Mouse (Mus musculus) liver, embryonic 14.5 days (tissue): ENCODE measurements around the gene Tmprss13. TPM values are rescaled to one million over a fixed set of nuclear protein-coding genes. Genes with fewer than 3 reads are reported as not detected.

Source experiments
- ATAC-seq: fragments of 200-750 bp; cut with Nextera tagmentation; 2 replicates; pipeline ENCODE4 v1.8.0; 2017; ENCODE audit warnings: moderate number of reproducible peaks, mild to moderate bottlenecking, moderate library complexity; ENCODE audit not compliant: insufficient read depth
- DNase-seq, 3 experiments: peaks; one replicate each; pipeline ENCODE4 v3.0.0-alpha.2; 2012 to 2013; ENCODE audit warnings: low read depth in 3 of 3, low spot score in 3 of 3
- H3K27ac ChIP-seq: fragments of 300-500 bp; sonication (generic); 2 replicates; pipeline ENCODE4 v1.5.1; 2014; ENCODE audit warnings: moderate library complexity, mild to moderate bottlenecking, control low read depth, inconsistent platforms
- H3K27me3 ChIP-seq: fragments of 300-500 bp; sonication (generic); 2 replicates; pipeline ENCODE4 v1.6.1; 2014; ENCODE audit warnings: mild to moderate bottlenecking, low read length, moderate library complexity; ENCODE audit not compliant: control insufficient read depth, insufficient read depth
- H3K36me3 ChIP-seq: fragments of 300-500 bp; sonication (generic); replicated peaks from 2 replicates; pipeline ENCODE4 v1.6.1; 2014; ENCODE audit warnings: low read depth; ENCODE audit not compliant: control insufficient read depth, insufficient read depth
- H3K4me1 ChIP-seq, 2 experiments: fragments of 200-500 bp in 1 of 2; fragments of 300-500 bp in 1 of 2; sonication (generic) in 1 of 2; replicated peaks; 2 replicates each; pipeline ENCODE4 v1.6.1; 2012 to 2014; ENCODE audit warnings: antibody characterized with exemption in 1 of 2, inconsistent platforms in 1 of 2, low read length in 1 of 2; ENCODE audit not compliant: control insufficient read depth in 2 of 2, insufficient read depth in 2 of 2
- H3K4me2 ChIP-seq: fragments of 300-500 bp; sonication (generic); 2 replicates; pipeline ENCODE4 v1.6.1; 2014; ENCODE audit warnings: low read depth, mild to moderate bottlenecking, control low read depth, moderate library complexity
- H3K4me3 ChIP-seq, 2 experiments: fragments of 200-500 bp in 1 of 2; fragments of 300-500 bp in 1 of 2; sonication (generic) in 1 of 2; 2 replicates each; pipeline ENCODE4 v1.5.1; 2012 to 2014; ENCODE audit warnings: low read depth in 2 of 2, low read length in 2 of 2, mild to moderate bottlenecking in 2 of 2, control low read depth in 1 of 2, inconsistent platforms in 1 of 2, moderate library complexity in 1 of 2; ENCODE audit not compliant: insufficient read depth in 1 of 2
- H3K9ac ChIP-seq: fragments of 300-500 bp; sonication (generic); replicated peaks from 2 replicates; pipeline ENCODE4 v1.6.1; 2014; ENCODE audit warnings: mild to moderate bottlenecking, control low read depth, moderate library complexity
- H3K9me3 ChIP-seq: fragments of 300-500 bp; sonication (generic); 2 replicates; pipeline ENCODE4 v1.6.1; 2016; ENCODE audit warnings: low read length, mixed read lengths; ENCODE audit not compliant: control insufficient read depth
- CTCF ChIP-seq: IDR thresholded peaks from 2 replicates; pipeline ENCODE4 v1.5.1; 2016; ENCODE audit warnings: antibody characterized with exemption, low read depth, control low read depth
- EP300 ChIP-seq: IDR thresholded peaks from 2 replicates; pipeline ENCODE4 v1.6.1; 2016; ENCODE audit warnings: antibody characterized with exemption, low read depth
- WGBS: fragments of 180-500 bp; shearing (Covaris S2); extraction: QIAGEN DNeasy Blood & Tissue Kit; methylation state at CpG from one replicate; pipeline ENCODE4 v1.1.7; 2014; ENCODE audit not compliant: insufficient replicate concordance; 5-methylcytosine and 5-hydroxymethylcytosine counted together
- polyA plus RNA-seq, 2 experiments: library from polyadenylated mRNA; depleted of rRNA in 1 of 2; stranded (reverse) in 1 of 2; unstranded in 1 of 2; fragments of >200 nt; fragmentation: Nextera tagmentation in 1 of 2; extraction: Ambion mirVana in 1 of 2; gene quantifications; 2 replicates each; pipeline versions ENCODE4 v1.2.1 to v1.2.3; 2012 to 2014

Gene Tmprss13
- polyA plus RNA-seq, 2 experiments, result not detected

DNA sequence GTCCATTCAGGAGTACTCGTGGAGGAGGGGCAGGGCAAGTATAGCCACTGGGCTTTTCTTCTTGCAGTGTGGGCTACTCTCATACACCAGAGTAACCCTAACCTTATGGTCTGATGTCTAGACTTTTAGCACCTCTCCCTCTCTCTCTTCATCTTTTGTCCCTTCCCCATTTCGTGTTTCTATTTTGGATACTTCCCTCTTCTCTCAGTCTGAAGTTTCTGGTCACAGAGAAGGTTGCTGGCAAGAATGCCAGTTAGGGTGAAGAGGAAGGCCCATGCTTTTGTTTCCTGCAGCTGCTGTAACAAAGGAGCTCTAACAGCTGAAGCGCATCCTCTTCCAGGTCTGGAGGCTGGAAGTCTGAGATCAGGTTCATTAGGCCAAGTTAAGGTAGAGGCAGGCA, 38.0 kb upstream of the Tmprss13 start:
- ATAC-seq (no peak), DNase-seq (no peak)
- TF ChIP-seq CTCF (no peak), EP300 (no peak)
- no peaks in the 10 kb centered on the region for H3K9me3 ChIP-seq
- no peak overlapping the region for H3K9ac ChIP-seq
- H3K27me3 ChIP-seq, result no peaks in the 10 kb centered on the region
- no peak overlapping the region for H3K27ac ChIP-seq
- WGBS, result 26% methylated on average over 3 of the region's 3 CpGs
- H3K4me1 ChIP-seq, result peaks cover 0 to 8% of the 10 kb centered on the region in 2 experiments; a peak in 2 of 4 replicates
- H3K4me3 ChIP-seq, result no peak overlapping the region
- H3K4me2 ChIP-seq, result no peak overlapping the region
- no peaks in the 10 kb centered on the region for H3K36me3 ChIP-seq

DNA sequence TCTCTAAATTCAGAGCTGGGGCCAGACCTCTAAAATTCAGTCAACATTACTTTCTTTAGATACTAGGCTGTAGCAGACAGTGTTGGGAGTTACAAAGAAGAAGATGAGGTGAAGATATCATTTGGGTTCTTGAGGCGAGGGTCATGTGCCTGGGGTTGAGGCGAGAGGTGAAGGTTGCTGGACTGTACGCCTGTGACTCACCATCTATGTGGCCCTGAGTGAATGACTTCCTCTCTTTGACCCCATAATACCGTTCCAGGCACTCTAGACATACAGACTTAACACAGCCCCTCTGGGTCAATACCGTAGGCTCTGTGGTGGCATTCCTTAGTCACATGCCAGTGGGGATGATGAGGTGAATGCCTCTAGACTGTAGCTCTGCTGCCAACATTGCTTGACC, 36.4 kb upstream of the Tmprss13 start:
- Histone ChIP-seq H3K9ac (no peak overlapping the region), H3K27me3 (no peaks in the 10 kb centered on the region), H3K27ac (no peak overlapping the region), H3K4me1 (peaks cover 0 to 6% of the 10 kb centered on the region in 2 experiments; a peak in 2 of 4 replicates), H3K36me3 (no peaks in the 10 kb centered on the region), H3K4me3 (no peak overlapping the region), H3K9me3 (no peaks in the 10 kb centered on the region), H3K4me2 (no peak overlapping the region)
- ATAC-seq (no peak), DNase-seq (no peak)
- TF ChIP-seq EP300 (no peak), CTCF (no peak)
- WGBS, result 55% methylated on average over 5 of the region's 5 CpGs

- Histone ChIP-seq H3K4me3 (no peak overlapping the region), H3K27me3 (no peaks in the 10 kb centered on the region), H3K9ac (no peak overlapping the region), H3K36me3 (no peaks in the 10 kb centered on the region), H3K27ac (no peak overlapping the region), H3K4me1 (peaks cover 0 to 12% of the 10 kb centered on the region in 2 experiments; a peak in 2 of 4 replicates), H3K4me2 (no peak overlapping the region), H3K9me3 (no peaks in the 10 kb centered on the region)
- 67% methylated on average over 11 of the region's 11 CpGs for WGBS
- TF ChIP-seq EP300 (no peak), CTCF (no peak)
- DNase-seq, result no peak
- no peak for ATAC-seq
Measured at GRCm38 (mm10) chr9:45291481-45292168, 27.3 kb upstream of the Tmprss13 start.

DNA sequence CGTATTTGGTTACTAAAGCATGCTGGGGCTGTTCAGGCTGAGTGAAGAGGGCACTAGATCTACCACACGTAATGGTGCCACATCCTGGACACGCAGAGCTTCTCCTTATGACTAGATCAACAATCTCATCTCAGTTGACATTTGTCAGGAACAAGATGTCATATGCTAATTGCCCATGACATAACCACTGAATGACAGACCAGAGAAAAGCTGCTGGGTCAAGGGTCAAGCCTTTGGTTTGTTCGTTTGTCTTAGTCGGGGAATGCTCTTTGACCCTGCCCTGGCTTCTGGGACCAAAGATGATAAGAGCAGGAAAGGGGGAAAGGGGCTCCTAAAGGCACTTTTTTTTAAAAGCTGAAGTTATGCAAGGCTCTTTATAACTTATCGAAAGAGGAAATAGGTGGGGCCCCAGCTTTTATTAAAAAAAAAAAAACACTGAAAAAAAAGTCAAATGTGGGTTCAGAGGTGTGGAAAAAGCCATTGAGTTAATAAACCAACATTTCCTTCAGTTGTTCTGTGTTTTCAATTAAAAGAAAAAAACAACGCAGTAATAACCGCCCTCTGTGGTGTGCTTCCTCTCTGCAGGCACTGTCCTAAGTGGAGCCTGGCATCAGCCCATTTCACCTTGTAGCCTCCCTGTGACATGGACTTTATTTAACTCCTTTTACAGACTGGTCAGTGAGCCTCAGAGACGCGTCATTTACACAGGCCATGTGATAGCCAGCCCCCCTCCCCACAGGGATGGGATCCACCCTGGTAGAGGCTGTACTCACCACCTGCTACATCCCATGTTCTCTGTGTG, 24.5 kb upstream of the Tmprss13 start:
- no peak overlapping the region for H3K27ac ChIP-seq
- no peak overlapping the region for H3K4me3 ChIP-seq
- 27% methylated on average over 10 of the region's 10 CpGs for WGBS
- DNase-seq, result no peak
- no peaks in the 10 kb centered on the region for H3K36me3 ChIP-seq
- no peaks in the 10 kb centered on the region for H3K9me3 ChIP-seq
- peaks cover 0 to 14% of the 10 kb centered on the region in 2 experiments; a peak in 2 of 4 replicates for H3K4me1 ChIP-seq
- H3K27me3 ChIP-seq, result no peaks in the 10 kb centered on the region
- no peak overlapping the region for H3K9ac ChIP-seq
- no peak overlapping the region for H3K4me2 ChIP-seq
- ATAC-seq, result no peak
- TF ChIP-seq CTCF (no peak), EP300 (no peak)

DNA sequence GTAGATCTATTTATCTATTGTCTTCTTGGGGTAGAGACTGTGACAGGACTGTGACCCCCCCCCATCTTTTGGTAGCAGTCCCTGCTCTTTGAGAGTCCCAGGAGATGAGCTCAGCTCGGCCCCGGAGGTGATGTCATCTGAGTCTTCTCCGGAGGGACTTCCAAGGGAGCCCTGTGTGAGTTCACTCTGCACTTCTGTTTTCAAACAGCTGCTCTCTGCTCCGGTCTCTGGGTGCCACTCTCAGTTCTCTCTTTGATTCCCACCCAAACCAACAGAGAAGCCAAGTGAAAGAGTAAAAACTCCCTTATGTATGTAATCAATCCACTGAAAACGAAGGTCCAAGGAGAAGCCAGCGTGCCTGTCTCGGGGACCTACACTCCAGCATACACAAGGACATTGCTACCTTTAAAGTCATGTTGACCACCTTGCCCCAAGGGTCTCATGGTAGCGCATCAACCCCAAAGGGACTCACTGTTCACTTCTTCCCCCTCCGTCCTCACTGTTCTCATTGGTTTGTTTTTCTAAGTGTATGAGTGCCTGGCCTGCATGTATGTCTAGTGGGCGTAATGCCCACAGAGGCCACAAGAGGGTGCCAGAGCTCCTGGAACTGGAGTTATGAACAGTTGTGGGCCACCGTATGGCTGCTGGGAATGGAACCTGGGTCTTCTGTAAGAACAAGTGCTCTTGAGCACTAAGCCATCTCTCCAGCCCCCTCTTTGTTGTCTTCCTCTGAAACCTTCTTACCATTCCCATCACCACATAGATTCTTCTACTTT, 19.5 kb upstream of the Tmprss13 start:
- WGBS, result 65% methylated on average over 11 of the region's 11 CpGs
- no peak for ATAC-seq
- no peak overlapping the region for H3K27ac ChIP-seq
- DNase-seq, result peak; percentile 12 to 36 (median 16)
- H3K4me2 ChIP-seq, result no peak overlapping the region
- H3K9me3 ChIP-seq, result no peaks in the 10 kb centered on the region
- peaks cover 0 to 13% of the 10 kb centered on the region in 2 experiments; a peak in 2 of 4 replicates for H3K4me1 ChIP-seq
- no peaks in the 10 kb centered on the region for H3K27me3 ChIP-seq
- H3K36me3 ChIP-seq, result no peaks in the 10 kb centered on the region
- TF ChIP-seq EP300, result no peak
- TF ChIP-seq CTCF, result peak; percentile 88
- no peak overlapping the region for H3K4me3 ChIP-seq
- H3K9ac ChIP-seq, result no peak overlapping the region
